Mouse (Mus musculus) hindbrain, embryonic 16.5 days (tissue): Measurements from ENCODE around the gene Ier5. TPM values are rescaled to one million over a fixed set of nuclear protein-coding genes. Genes with fewer than 3 reads are reported as not detected.

Experiments
- ATAC-seq: fragments of 200-750 bp; cut with Nextera tagmentation; 2 replicates; pipeline ENCODE4 v1.8.0; 2017; ENCODE audit warnings: moderate TSS enrichment, moderate library complexity
- H3K27ac ChIP-seq: fragments of 300-500 bp; sonication (generic); 2 replicates; pipeline ENCODE4 v1.5.1; 2014; ENCODE audit warnings: low read depth, mild to moderate bottlenecking, control low read depth, low read length, moderate library complexity
- H3K27me3 ChIP-seq: fragments of 300-500 bp; sonication (generic); replicated peaks from 2 replicates; pipeline ENCODE4 v1.6.1; 2014; ENCODE audit warnings: low read length; ENCODE audit not compliant: control insufficient read depth, insufficient read depth
- H3K36me3 ChIP-seq: fragments of 300-500 bp; sonication (generic); 2 replicates; pipeline ENCODE4 v1.6.1; 2014; ENCODE audit warnings: mild to moderate bottlenecking, low read length, moderate library complexity, mixed read lengths; ENCODE audit not compliant: control insufficient read depth, insufficient read depth
- H3K4me1 ChIP-seq: fragments of 300-500 bp; sonication (generic); 2 replicates; pipeline ENCODE4 v1.6.1; 2014; ENCODE audit warnings: low read depth, low read length; ENCODE audit not compliant: control insufficient read depth, insufficient read depth
- H3K4me2 ChIP-seq: fragments of 300-500 bp; sonication (generic); 2 replicates; pipeline ENCODE4 v1.6.1; 2014; ENCODE audit warnings: mild to moderate bottlenecking, low read length, control low read depth, moderate library complexity
- H3K4me3 ChIP-seq: fragments of 300-500 bp; sonication (generic); 2 replicates; pipeline ENCODE4 v1.5.1; 2014; ENCODE audit warnings: mild to moderate bottlenecking, low read length, control low read depth, moderate library complexity
- H3K9ac ChIP-seq: fragments of 300-500 bp; sonication (generic); 2 replicates; pipeline ENCODE4 v1.6.1; 2014; ENCODE audit warnings: low read depth, mild to moderate bottlenecking, control low read depth, low read length, moderate library complexity
- H3K9me3 ChIP-seq: fragments of 300-500 bp; sonication (generic); 2 replicates; pipeline ENCODE4 v1.6.1; 2014; ENCODE audit warnings: mild to moderate bottlenecking, low read length, moderate library complexity; ENCODE audit not compliant: control insufficient read depth
- whole genome bisulfite sequencing: fragments of 180-500 bp; shearing (Covaris S2); extraction: QIAGEN DNeasy Blood & Tissue Kit; methylation state at CpG from one replicate; pipeline ENCODE4 v1.1.7; 2014; 5-methylcytosine and 5-hydroxymethylcytosine counted together
- polyA plus RNA-seq: library from polyadenylated mRNA; unstranded; fragments of >200 nt; fragmentation: Nextera tagmentation; extraction: Ambion mirVana; gene quantifications from 2 replicates; pipeline ENCODE4 v1.2.1, GENCODE M21; 2015

The Ier5 gene
- polyA plus RNA-seq, 1 experiment from 2014 or later: 5.5 TPM

GRCm38 (mm10) chr1:155093971-155094707 is 5.3 kb downstream of the Ier5 start:
- Histone ChIP-seq H3K4me1 (peaks cover 35% of the 10 kb centered on the region), H3K27me3 (no peaks in the 10 kb centered on the region), H3K4me3 (no peak overlapping the region), H3K4me2 (no peak overlapping the region), H3K27ac (peak overlapping the region; percentile 10; the same call in 1 of the 2 replicates), H3K9ac (no peak overlapping the region), H3K36me3 (no peaks in the 10 kb centered on the region), H3K9me3 (no peaks in the 10 kb centered on the region)
- no peak for ATAC-seq
- WGBS: 45% methylated on average over 9 of the region's 9 CpGs

- WGBS: 20% methylated on average over 4 of the region's 4 CpGs
- Histone ChIP-seq H3K4me2 (no peak overlapping the region), H3K9me3 (no peaks in the 10 kb centered on the region), H3K27ac (peak overlapping the region; percentile 24), H3K4me1 (peaks cover 35% of the 10 kb centered on the region), H3K9ac (no peak overlapping the region), H3K27me3 (no peaks in the 10 kb centered on the region), H3K36me3 (no peaks in the 10 kb centered on the region), H3K4me3 (no peak overlapping the region)
- no peak for ATAC-seq
These were observed 6.2 kb downstream of the Ier5 start for GRCm38 (mm10) chr1:155093145-155093791.

GRCm38 (mm10) chr1:155091842-155092800 is 7.3 kb downstream of the Ier5 start:
- Histone ChIP-seq H3K36me3 (no peaks in the 10 kb centered on the region), H3K4me2 (0 out of 2 replicates have a peak overlapping the region, but pooled peaks have one; percentile 13), H3K27ac (peak overlapping the region; percentile 14; the same call in 1 of the 2 replicates), H3K9me3 (no peaks in the 10 kb centered on the region), H3K4me3 (no peak overlapping the region), H3K27me3 (no peaks in the 10 kb centered on the region), H3K4me1 (peaks cover 32% of the 10 kb centered on the region), H3K9ac (no peak overlapping the region)
- ATAC-seq: peak; percentile 77
- 18% methylated on average over 14 of the region's 14 CpGs for WGBS

GRCm38 (mm10) chr1:155091374-155091841 is 8.0 kb downstream of the Ier5 start:
- no peak overlapping the region for H3K9ac ChIP-seq
- ATAC-seq: no peak
- H3K4me3 ChIP-seq: no peak overlapping the region
- H3K4me1 ChIP-seq: peaks cover 28% of the 10 kb centered on the region
- no peaks in the 10 kb centered on the region for H3K27me3 ChIP-seq
- H3K27ac ChIP-seq: no peak overlapping the region; the same call in 1 of the 2 replicates
- H3K36me3 ChIP-seq: no peaks in the 10 kb centered on the region
- 66% methylated on average over 7 of the region's 7 CpGs for WGBS
- no peaks in the 10 kb centered on the region for H3K9me3 ChIP-seq
- no peak overlapping the region for H3K4me2 ChIP-seq

GRCm38 (mm10) chr1:155090736-155091135 is 8.7 kb downstream of the Ier5 start:
- WGBS: 84% methylated on average over 1 of the region's 1 CpGs
- H3K4me1 ChIP-seq: peaks cover 30% of the 10 kb centered on the region
- H3K9ac ChIP-seq: no peak overlapping the region
- H3K36me3 ChIP-seq: no peaks in the 10 kb centered on the region
- no peaks in the 10 kb centered on the region for H3K9me3 ChIP-seq
- H3K27me3 ChIP-seq: no peaks in the 10 kb centered on the region
- H3K4me3 ChIP-seq: no peak overlapping the region
- ATAC-seq: no peak
- H3K27ac ChIP-seq: no peak overlapping the region
- no peak overlapping the region for H3K4me2 ChIP-seq

GRCm38 (mm10) chr1:155090327-155090726 is 9.1 kb downstream of the Ier5 start:
- Histone ChIP-seq H3K4me2 (no peak overlapping the region), H3K4me1 (peaks cover 32% of the 10 kb centered on the region), H3K9me3 (no peaks in the 10 kb centered on the region), H3K27ac (no peak overlapping the region), H3K27me3 (no peaks in the 10 kb centered on the region), H3K36me3 (no peaks in the 10 kb centered on the region), H3K4me3 (no peak overlapping the region), H3K9ac (no peak overlapping the region)
- no peak for ATAC-seq
- WGBS: 92% methylated on average over 7 of the region's 7 CpGs

GRCm38 (mm10) chr1:155088847-155089603 is 10.4 kb downstream of the Ier5 start:
- no peak overlapping the region for H3K27ac ChIP-seq
- no peak for ATAC-seq
- no peak overlapping the region for H3K9ac ChIP-seq
- no peak overlapping the region for H3K4me3 ChIP-seq
- H3K4me2 ChIP-seq: no peak overlapping the region
- H3K36me3 ChIP-seq: no peaks in the 10 kb centered on the region
- WGBS: 73% methylated on average over 16 of the region's 16 CpGs
- peaks cover 44% of the 10 kb centered on the region for H3K4me1 ChIP-seq
- no peaks in the 10 kb centered on the region for H3K9me3 ChIP-seq
- H3K27me3 ChIP-seq: no peaks in the 10 kb centered on the region

- Histone ChIP-seq H3K9me3 (no peaks in the 10 kb centered on the region), H3K27ac (no peak overlapping the region), H3K36me3 (no peaks in the 10 kb centered on the region), H3K4me3 (no peak overlapping the region), H3K4me1 (peaks cover 43% of the 10 kb centered on the region), H3K4me2 (no peak overlapping the region), H3K9ac (no peak overlapping the region), H3K27me3 (no peaks in the 10 kb centered on the region)
- ATAC-seq: no peak
- WGBS: over 99% methylated on average over 4 of the region's 4 CpGs
These were observed 11.4 kb downstream of the Ier5 start for GRCm38 (mm10) chr1:155088046-155088445.
